Mouse (Mus musculus) liver, embryonic 16.5 days (tissue): ENCODE data around the gene Nudt15. TPM values are rescaled to one million over a fixed set of nuclear protein-coding genes. Genes with fewer than 3 reads are reported as not detected.

Experiments used
- ATAC-seq: fragments of 200-750 bp; cut with Nextera tagmentation; 2 replicates; pipeline ENCODE4 v1.8.0; 2017; ENCODE audit warnings: low read depth, mild to moderate bottlenecking, moderate number of reproducible peaks, moderate library complexity
- H3K27ac ChIP-seq: fragments of 300-500 bp; sonication (generic); 2 replicates; pipeline ENCODE4 v1.5.1; 2014; ENCODE audit warnings: mild to moderate bottlenecking, low read length
- H3K27me3 ChIP-seq: fragments of 300-500 bp; sonication (generic); 2 replicates; pipeline ENCODE4 v1.6.1; 2014; ENCODE audit warnings: low read depth, low read length, mixed read lengths; ENCODE audit not compliant: control insufficient read depth, insufficient read depth
- H3K36me3 ChIP-seq: fragments of 300-500 bp; sonication (generic); 2 replicates; pipeline ENCODE4 v1.6.1; 2014; ENCODE audit warnings: mild to moderate bottlenecking; ENCODE audit not compliant: control insufficient read depth, insufficient read depth
- H3K4me1 ChIP-seq: fragments of 300-500 bp; sonication (generic); 2 replicates; pipeline ENCODE4 v1.6.1; 2014; ENCODE audit warnings: low read depth, low read length, mixed read lengths; ENCODE audit not compliant: control insufficient read depth
- H3K4me2 ChIP-seq: fragments of 300-500 bp; sonication (generic); 2 replicates; pipeline ENCODE4 v1.6.1; 2014; ENCODE audit warnings: low read depth, low read length, mixed read lengths
- H3K4me3 ChIP-seq: fragments of 300-500 bp; sonication (generic); 2 replicates; pipeline ENCODE4 v1.5.1; 2014; ENCODE audit warnings: low read depth, mild to moderate bottlenecking, low read length
- H3K9ac ChIP-seq: fragments of 300-500 bp; sonication (generic); 2 replicates; pipeline ENCODE4 v1.6.1; 2014; ENCODE audit warnings: low read depth, low read length
- H3K9me3 ChIP-seq: fragments of 300-500 bp; sonication (generic); replicated peaks from 2 replicates; pipeline ENCODE4 v1.6.1; 2016; ENCODE audit warnings: low read length; ENCODE audit not compliant: control insufficient read depth
- WGBS: fragments of 180-500 bp; shearing (Covaris S2); extraction: QIAGEN DNeasy Blood & Tissue Kit; methylation state at CpG from one replicate; pipeline ENCODE4 v1.1.7; 2014; ENCODE audit not compliant: insufficient replicate concordance; 5-methylcytosine and 5-hydroxymethylcytosine counted together
- polyA plus RNA-seq: library from polyadenylated mRNA; unstranded; fragments of >200 nt; fragmentation: Nextera tagmentation; extraction: Ambion mirVana; gene quantifications from 2 replicates; pipeline ENCODE4 v1.2.1, GENCODE M21; 2015

Nudt15 gene
- polyA plus RNA-seq, 1 experiment from 2014 or later: 2.5 TPM

- Histone ChIP-seq H3K36me3 (no peaks in the 10 kb centered on the region), H3K4me3 (peak overlapping the region; percentile 72), H3K4me1 (peaks cover 5% of the 10 kb centered on the region), H3K9ac (no peak overlapping the region), H3K9me3 (no peaks in the 10 kb centered on the region), H3K27ac (no peak overlapping the region), H3K4me2 (peak overlapping the region; percentile 66), H3K27me3 (no peaks in the 10 kb centered on the region)
- no peak for ATAC-seq
- WGBS: 40% methylated on average over 3 of the region's 3 CpGs
Observed at GRCm38 (mm10) chr14:73524136-73524535, 23.9 kb downstream of the Nudt15 start.

DNA sequence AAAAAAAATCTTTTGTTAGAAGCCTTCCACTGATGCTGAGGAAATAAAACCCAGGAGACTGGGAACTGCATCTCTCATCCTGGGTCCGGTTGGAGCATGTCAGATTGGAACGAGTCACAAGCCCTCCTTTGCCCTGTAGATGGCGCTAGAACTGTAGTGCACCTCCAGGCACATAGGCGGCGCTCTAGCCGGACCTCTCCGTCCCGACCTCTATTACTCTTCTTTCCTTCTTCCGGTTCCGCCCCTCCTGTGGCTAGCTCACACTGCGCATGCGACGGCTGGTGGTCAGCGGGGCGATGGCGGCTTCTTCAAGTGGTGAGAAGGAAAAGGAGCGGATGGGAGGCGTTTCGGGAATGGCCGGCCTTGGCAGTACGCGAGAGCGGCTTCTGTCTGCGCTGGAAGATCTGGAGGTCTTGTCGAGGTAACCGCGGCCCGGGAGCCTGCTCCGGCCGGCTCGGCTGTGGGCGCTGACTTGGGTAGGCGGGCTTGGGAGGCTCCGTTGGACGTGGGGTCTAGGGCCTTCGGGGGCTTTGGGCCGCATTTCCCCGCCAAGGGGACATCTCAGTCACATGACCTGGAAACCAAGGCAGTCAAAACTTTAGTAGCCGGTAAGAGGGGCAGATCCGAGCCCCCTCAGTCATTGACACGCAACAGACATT, 38.1 kb downstream of the Nudt15 start, which contains the start of gene Med4:
Gene Med4 (plus strand): TSS at position 261 of the 659 bp plus-strand sequence.
- Histone ChIP-seq H3K4me3 (peak within 1 kb of the TSS; percentile 92), H3K27ac (peak within 1 kb of the TSS; percentile 8; the same call in 1 of the 2 replicates), H3K36me3 (no peaks in the 10 kb centered on the region; the same call in 1 of the 2 replicates), H3K9me3 (no peaks in the 10 kb centered on the region), H3K9ac (peak within 1 kb of the TSS; percentile 92), H3K4me1 (peaks cover 13% of the 10 kb centered on the region), H3K27me3 (no peaks in the 10 kb centered on the region), H3K4me2 (peak within 1 kb of the TSS; percentile 92)
- peak; percentile 93 for ATAC-seq
- WGBS: under 1% methylated on average over 41 of the region's 41 CpGs

DNA sequence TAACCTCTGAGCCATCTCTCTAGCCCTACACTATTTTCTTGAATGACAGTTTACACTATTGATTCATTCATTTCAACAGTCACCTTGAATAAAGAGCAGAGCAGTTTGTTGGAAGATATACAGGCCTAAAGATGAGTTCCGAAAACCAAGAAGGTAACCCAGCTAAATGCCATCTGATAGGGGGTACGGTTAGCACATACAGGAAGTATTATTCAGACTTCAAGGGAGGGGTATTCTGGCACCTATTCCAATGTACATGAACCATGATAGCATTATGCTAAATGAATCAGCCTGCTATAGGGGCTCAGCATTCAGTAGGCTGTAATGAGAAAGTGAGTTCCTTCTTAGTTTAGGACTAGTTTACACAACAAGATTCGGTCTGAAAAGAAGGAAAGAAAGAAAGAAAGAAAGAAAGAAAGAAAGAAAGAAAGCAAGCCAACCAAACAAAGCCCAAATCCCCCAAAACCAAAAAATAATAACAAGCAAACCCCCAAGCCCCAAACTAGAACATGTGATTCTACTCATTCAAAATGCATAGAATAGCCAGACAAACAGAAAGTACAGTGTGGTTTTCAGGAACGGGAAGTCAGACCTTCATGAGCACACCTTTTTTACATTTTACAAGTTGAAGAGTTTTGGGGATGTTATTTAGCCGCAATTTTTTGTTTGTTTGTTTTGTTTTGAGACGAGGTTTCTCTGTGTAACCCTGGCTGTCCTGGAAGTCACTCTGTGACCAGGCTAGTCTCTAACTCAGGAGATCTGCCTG, 39.2 kb downstream of the Nudt15 start:
- H3K36me3 ChIP-seq: no peaks in the 10 kb centered on the region; the same call in 1 of the 2 replicates
- H3K4me3 ChIP-seq: no peak overlapping the region
- WGBS: 73% methylated on average over 6 of the region's 6 CpGs
- no peak overlapping the region for H3K4me2 ChIP-seq
- no peaks in the 10 kb centered on the region for H3K9me3 ChIP-seq
- peaks cover 13% of the 10 kb centered on the region for H3K4me1 ChIP-seq
- no peak overlapping the region for H3K9ac ChIP-seq
- no peak for ATAC-seq
- H3K27ac ChIP-seq: no peak overlapping the region
- no peaks in the 10 kb centered on the region for H3K27me3 ChIP-seq

GRCm38 (mm10) chr14:73507702-73508376, 40.2 kb downstream of the Nudt15 start:
- no peaks in the 10 kb centered on the region for H3K27me3 ChIP-seq
- peak overlapping the region; percentile 37 for H3K4me2 ChIP-seq
- no peaks in the 10 kb centered on the region; the same call in 1 of the 2 replicates for H3K36me3 ChIP-seq
- no peak overlapping the region for H3K9ac ChIP-seq
- peaks cover 13% of the 10 kb centered on the region for H3K4me1 ChIP-seq
- 48% methylated on average over 11 of the region's 11 CpGs for WGBS
- H3K9me3 ChIP-seq: no peaks in the 10 kb centered on the region
- no peak overlapping the region; the same call in 1 of the 2 replicates for H3K4me3 ChIP-seq
- peak; percentile 47 for ATAC-seq
- H3K27ac ChIP-seq: 0 out of 2 replicates have a peak overlapping the region, but pooled peaks have one; percentile 5

DNA sequence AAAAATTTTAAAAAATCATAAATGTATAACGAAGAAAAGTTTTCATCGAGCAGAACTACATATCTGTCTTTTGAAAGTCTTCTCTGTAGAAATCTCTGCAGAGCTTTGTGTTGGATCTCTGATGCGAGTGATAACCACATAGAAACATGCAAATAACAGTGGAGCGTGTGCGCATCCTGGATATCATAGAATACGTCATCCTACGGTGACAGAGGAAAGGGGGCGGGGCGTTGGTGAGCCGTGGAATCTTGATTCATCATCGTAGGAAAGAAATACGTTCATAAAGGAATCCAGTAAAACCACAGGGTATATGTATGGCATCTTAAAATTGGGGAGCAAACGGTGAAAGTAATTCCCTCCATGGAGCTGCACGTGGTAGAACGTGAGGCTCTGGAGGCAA, 40.8 kb downstream of the Nudt15 start:
- H3K9me3 ChIP-seq: no peaks in the 10 kb centered on the region
- no peak overlapping the region for H3K4me2 ChIP-seq
- no peaks in the 10 kb centered on the region for H3K27me3 ChIP-seq
- 66% methylated on average over 15 of the region's 15 CpGs for WGBS
- no peak overlapping the region; the same call in 1 of the 2 replicates for H3K4me3 ChIP-seq
- H3K27ac ChIP-seq: no peak overlapping the region
- no peak for ATAC-seq
- peaks cover 13% of the 10 kb centered on the region for H3K4me1 ChIP-seq
- no peak overlapping the region for H3K9ac ChIP-seq
- H3K36me3 ChIP-seq: no peaks in the 10 kb centered on the region

DNA sequence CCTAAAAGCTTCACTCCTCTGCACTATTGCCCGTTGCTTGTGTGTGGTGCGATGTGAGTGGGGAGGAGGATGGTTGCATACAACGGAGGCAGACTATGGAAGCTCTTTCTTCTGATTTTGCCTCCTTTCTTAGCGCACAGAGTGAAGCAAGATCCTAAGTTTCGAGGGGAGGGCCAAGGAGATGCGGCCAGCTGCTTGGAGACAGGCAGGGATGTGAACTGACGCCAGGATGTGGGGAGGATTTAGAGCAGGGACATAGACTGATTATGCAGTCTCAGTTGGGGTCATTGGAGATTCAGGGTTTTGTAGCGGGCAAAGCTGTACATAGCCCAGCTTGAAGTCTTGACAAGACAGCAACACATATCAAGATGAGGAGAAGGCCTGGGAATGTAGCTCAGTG, 41.8 kb downstream of the Nudt15 start:
- no peaks in the 10 kb centered on the region for H3K36me3 ChIP-seq
- 58% methylated on average over 8 of the region's 8 CpGs for WGBS
- H3K27me3 ChIP-seq: no peaks in the 10 kb centered on the region
- H3K9me3 ChIP-seq: no peaks in the 10 kb centered on the region
- no peak overlapping the region for H3K4me3 ChIP-seq
- no peak overlapping the region for H3K4me2 ChIP-seq
- peaks cover 13% of the 10 kb centered on the region for H3K4me1 ChIP-seq
- H3K27ac ChIP-seq: no peak overlapping the region
- H3K9ac ChIP-seq: no peak overlapping the region
- no peak for ATAC-seq

DNA sequence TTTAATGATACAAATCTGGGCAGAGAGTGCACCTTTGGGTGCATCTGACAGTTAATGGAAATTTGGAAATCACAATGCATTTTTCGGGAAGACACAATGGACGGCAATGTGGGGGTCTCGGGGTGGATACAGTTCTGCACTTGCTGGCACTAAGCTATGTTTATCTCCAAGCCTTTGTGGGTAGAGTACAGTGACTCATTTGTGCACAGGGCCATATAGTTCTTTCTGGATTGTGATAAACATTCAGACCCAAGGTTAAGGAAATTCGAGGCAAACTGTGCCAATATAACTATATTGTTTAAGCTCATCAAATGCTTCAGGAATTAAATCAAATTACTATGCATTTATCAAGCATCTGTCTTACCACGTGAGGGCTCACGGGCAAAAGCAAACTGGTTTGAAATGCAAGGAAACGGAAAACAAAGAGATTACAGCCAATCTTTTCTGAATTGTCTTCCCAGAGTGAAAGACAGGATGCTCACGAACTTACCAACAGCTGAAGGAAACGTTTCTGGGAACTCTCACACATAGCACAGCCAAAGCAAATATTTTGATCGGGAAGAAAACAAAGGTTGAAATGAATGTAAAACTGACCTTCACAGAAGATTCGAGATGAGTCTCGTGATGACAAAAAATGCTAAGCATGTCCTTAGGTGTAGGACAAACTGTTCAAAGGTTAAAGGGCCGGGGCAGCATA, 44.7 kb downstream of the Nudt15 start:
- H3K4me1 ChIP-seq: peaks cover 4% of the 10 kb centered on the region
- no peaks in the 10 kb centered on the region for H3K36me3 ChIP-seq
- no peak overlapping the region for H3K9ac ChIP-seq
- no peaks in the 10 kb centered on the region for H3K27me3 ChIP-seq
- H3K4me3 ChIP-seq: no peak overlapping the region
- WGBS: 37% methylated on average over 13 of the region's 13 CpGs
- H3K27ac ChIP-seq: no peak overlapping the region
- no peaks in the 10 kb centered on the region for H3K9me3 ChIP-seq
- ATAC-seq: no peak
- no peak overlapping the region for H3K4me2 ChIP-seq

DNA sequence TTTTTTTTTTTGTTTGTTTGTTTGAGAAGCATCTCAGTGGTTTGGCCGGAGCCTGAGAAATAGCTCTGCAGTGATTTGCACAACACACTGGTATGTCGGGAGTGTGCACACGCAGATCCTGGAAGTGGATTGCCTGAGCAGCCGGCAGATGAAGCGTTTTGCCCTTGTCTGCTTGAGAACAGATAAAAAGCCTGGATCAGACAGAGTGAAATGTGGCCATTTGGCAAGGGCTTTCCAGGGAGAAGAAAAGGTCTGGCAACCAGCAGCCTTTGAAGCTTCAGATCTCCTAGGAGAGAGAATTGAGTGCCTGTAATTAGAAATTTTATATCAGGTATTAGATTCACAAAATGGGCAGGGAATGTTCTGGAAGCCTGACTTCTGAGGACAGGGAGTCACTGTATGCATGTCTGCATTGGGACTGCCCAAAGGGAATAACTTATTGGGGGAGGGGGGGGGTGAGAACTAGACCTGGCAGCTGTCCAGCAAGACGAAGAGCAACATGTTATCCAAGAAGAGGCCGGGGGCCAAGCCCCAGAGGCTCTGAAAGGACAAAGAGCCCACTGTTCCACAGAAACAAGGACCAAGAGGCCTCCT, 45.4 kb downstream of the Nudt15 start:
- ATAC-seq: no peak
- H3K36me3 ChIP-seq: no peaks in the 10 kb centered on the region
- no peak overlapping the region for H3K4me2 ChIP-seq
- H3K9ac ChIP-seq: no peak overlapping the region
- no peak overlapping the region for H3K27ac ChIP-seq
- H3K4me3 ChIP-seq: no peak overlapping the region
- H3K4me1 ChIP-seq: no peaks in the 10 kb centered on the region
- no peaks in the 10 kb centered on the region for H3K9me3 ChIP-seq
- no peaks in the 10 kb centered on the region for H3K27me3 ChIP-seq
- WGBS: 44% methylated on average over 7 of the region's 7 CpGs
